Mouse (Mus musculus): Measurements from ENCODE around the gene Antxr1.

DNA sequence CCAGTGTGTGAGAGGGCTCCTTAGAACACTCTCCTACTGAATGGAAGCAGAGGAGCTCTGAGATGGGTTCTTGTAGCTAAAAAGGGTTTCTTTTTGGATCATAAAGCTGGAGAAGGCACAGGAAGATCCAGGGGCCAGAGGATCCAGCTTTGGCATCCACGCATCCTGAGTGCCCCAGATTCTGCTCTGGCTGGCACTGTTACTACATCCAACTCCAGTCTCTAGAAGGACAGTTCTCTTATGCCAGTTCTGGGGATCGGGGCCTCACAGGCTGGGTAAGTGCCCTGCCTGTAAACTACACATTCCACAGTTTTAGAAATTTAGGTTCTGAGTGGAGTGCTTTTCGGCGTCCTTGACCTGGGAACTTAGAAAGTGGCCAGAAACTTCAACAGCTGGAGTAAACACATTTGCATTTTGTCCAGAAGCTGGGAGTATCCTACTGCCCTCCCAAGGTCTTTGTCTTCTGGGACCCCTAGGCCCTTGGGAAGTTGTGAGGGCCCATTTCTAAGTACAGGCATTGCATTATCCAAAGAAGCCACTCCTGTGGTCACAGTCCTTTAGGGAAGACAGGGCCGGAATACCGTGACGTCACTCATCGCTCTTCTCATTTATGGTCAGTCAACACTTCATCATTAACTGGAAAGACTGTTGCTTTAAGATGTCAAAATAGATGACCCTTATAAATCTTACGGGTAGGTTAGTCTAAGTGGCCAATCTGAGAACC lies 235.2 kb downstream of the Antxr1 start:
- no peak for TF ChIP-seq EP300 (IDR thresholded peaks at IDR 0.05; ENCODE audit: low read depth)
- no peak for TF ChIP-seq CTCF (IDR thresholded peaks at IDR 0.05; ENCODE audit: low read depth)
